Mouse (Mus musculus) forebrain, embryonic 13.5 days (tissue): ENCODE measurements at regions not wholly inside any gene's neighbourhood (a gene's known extent, or its start where the extent isn't known, plus 50 kb on each side); places are given as distances from the start of the nearest gene placed in this dataset.
A peak's percentile ranks its signal among the peaks of the same experiment; 100 is the strongest.

ENCODE experiments used
- ATAC-seq: fragments of 200-750 bp; cut with Nextera tagmentation; 2 replicates; pipeline ENCODE4 v1.8.0; 2017
- H3K27ac ChIP-seq: fragments of 300-500 bp; sonication (generic); 2 replicates; pipeline ENCODE4 v1.5.1; 2015; ENCODE audit warnings: inconsistent platforms, mild to moderate bottlenecking, moderate library complexity
- H3K27me3 ChIP-seq: fragments of 300-500 bp; sonication (generic); 2 replicates; pipeline ENCODE4 v1.6.1; 2015; ENCODE audit warnings: mild to moderate bottlenecking, inconsistent platforms
- H3K36me3 ChIP-seq: fragments of 300-500 bp; sonication (generic); 2 replicates; pipeline ENCODE4 v1.6.1; 2015; ENCODE audit warnings: mild to moderate bottlenecking, inconsistent platforms; ENCODE audit not compliant: poor library complexity, severe bottlenecking
- H3K4me1 ChIP-seq: fragments of 300-500 bp; sonication (generic); 2 replicates; pipeline ENCODE4 v1.6.1; 2015; ENCODE audit warnings: inconsistent platforms
- H3K4me2 ChIP-seq: fragments of 300-500 bp; sonication (generic); 2 replicates; pipeline ENCODE4 v1.6.1; 2015; ENCODE audit warnings: inconsistent platforms, mild to moderate bottlenecking, moderate library complexity
- H3K4me3 ChIP-seq: fragments of 300-500 bp; sonication (generic); 2 replicates; pipeline ENCODE4 v1.5.1; 2015; ENCODE audit warnings: mild to moderate bottlenecking, inconsistent platforms
- H3K9ac ChIP-seq: fragments of 300-500 bp; sonication (generic); 2 replicates; pipeline ENCODE4 v1.6.1; 2015; ENCODE audit warnings: mild to moderate bottlenecking, inconsistent platforms
- H3K9me3 ChIP-seq: fragments of 300-500 bp; sonication (generic); replicated peaks from 2 replicates; pipeline ENCODE4 v1.6.1; 2016; ENCODE audit warnings: inconsistent platforms
- whole genome bisulfite sequencing: fragments of 180-500 bp; shearing (Covaris S2); methylation state at CpG from one replicate; pipeline ENCODE4 v1.1.7; 2015; 5-methylcytosine and 5-hydroxymethylcytosine counted together

- no peak overlapping the region for H3K9ac ChIP-seq
- peak; percentile 16; the same call in 1 of the 2 replicates for ATAC-seq
- H3K27ac ChIP-seq, result no peak overlapping the region
- H3K4me1 ChIP-seq, result peaks cover 7% of the 10 kb centered on the region; the same call in 1 of the 2 replicates
- H3K4me2 ChIP-seq, result no peak overlapping the region
- WGBS, result 70% methylated on average over 6 of the region's 6 CpGs
- no peaks in the 10 kb centered on the region for H3K27me3 ChIP-seq
- no peak overlapping the region for H3K4me3 ChIP-seq
- H3K9me3 ChIP-seq, result peaks cover 15% of the 10 kb centered on the region
- no peaks in the 10 kb centered on the region for H3K36me3 ChIP-seq
Observed at GRCm38 (mm10) chr5:118388419-118388818, 143.4 kb downstream of the 2410131K14Rik start.

- Histone ChIP-seq H3K36me3 (no peaks in the 10 kb centered on the region), H3K4me1 (peaks cover 10% of the 10 kb centered on the region), H3K4me2 (no peak overlapping the region), H3K27me3 (no peaks in the 10 kb centered on the region), H3K9ac (no peak overlapping the region), H3K27ac (no peak overlapping the region), H3K9me3 (peaks cover 15% of the 10 kb centered on the region), H3K4me3 (no peak overlapping the region)
- ATAC-seq, result no peak
- 88% methylated on average over 7 of the region's 7 CpGs for WGBS
Observed at GRCm38 (mm10) chr5:118390691-118391373, 145.8 kb downstream of the 2410131K14Rik start.

GRCm38 (mm10) chr5:118392932-118393487 is 148.0 kb downstream of the 2410131K14Rik start:
- H3K36me3 ChIP-seq, result no peaks in the 10 kb centered on the region
- H3K9me3 ChIP-seq, result peaks cover 15% of the 10 kb centered on the region
- H3K4me2 ChIP-seq, result no peak overlapping the region
- no peak for ATAC-seq
- H3K27me3 ChIP-seq, result no peaks in the 10 kb centered on the region
- H3K4me3 ChIP-seq, result no peak overlapping the region
- no peak overlapping the region for H3K9ac ChIP-seq
- WGBS, result 87% methylated on average over 8 of the region's 8 CpGs
- H3K4me1 ChIP-seq, result peaks cover 18% of the 10 kb centered on the region
- H3K27ac ChIP-seq, result no peak overlapping the region

- Histone ChIP-seq H3K4me3 (no peak overlapping the region), H3K36me3 (no peaks in the 10 kb centered on the region), H3K4me1 (peaks cover 12% of the 10 kb centered on the region), H3K27me3 (no peaks in the 10 kb centered on the region), H3K9me3 (peaks cover 12% of the 10 kb centered on the region), H3K27ac (no peak overlapping the region), H3K9ac (no peak overlapping the region), H3K4me2 (no peak overlapping the region)
- no peak for ATAC-seq
- 60% methylated on average over 5 of the region's 5 CpGs for whole genome bisulfite sequencing
Observed at GRCm38 (mm10) chr5:118394051-118394450, 149.0 kb downstream of the 2410131K14Rik start.

- no peaks in the 10 kb centered on the region for H3K27me3 ChIP-seq
- 6% methylated on average over 28 of the region's 28 CpGs for WGBS
- no peaks in the 10 kb centered on the region for H3K9me3 ChIP-seq
- 0 out of 2 replicates have a peak overlapping the region, but pooled peaks have one; percentile 30 for H3K9ac ChIP-seq
- no peak overlapping the region for H3K27ac ChIP-seq
- peak; percentile 74; the same call in 1 of the 2 replicates for ATAC-seq
- H3K4me3 ChIP-seq, result peak overlapping the region; percentile 14
- peak overlapping the region; percentile 51 for H3K4me2 ChIP-seq
- peaks cover 12% of the 10 kb centered on the region for H3K4me1 ChIP-seq
- no peaks in the 10 kb centered on the region for H3K36me3 ChIP-seq
Observed at GRCm38 (mm10) chr5:118396004-118396725, 151.1 kb downstream of the 2410131K14Rik start.

GRCm38 (mm10) chr5:118400926-118401325 is 155.9 kb downstream of the 2410131K14Rik start:
- H3K9ac ChIP-seq, result no peak overlapping the region; the same call in 1 of the 2 replicates
- ATAC-seq, result no peak
- 54% methylated on average over 10 of the region's 10 CpGs for WGBS
- no peak overlapping the region for H3K27ac ChIP-seq
- H3K9me3 ChIP-seq, result peaks cover 7% of the 10 kb centered on the region
- no peaks in the 10 kb centered on the region for H3K27me3 ChIP-seq
- no peaks in the 10 kb centered on the region for H3K36me3 ChIP-seq
- peaks cover 8% of the 10 kb centered on the region for H3K4me1 ChIP-seq
- H3K4me3 ChIP-seq, result no peak overlapping the region
- H3K4me2 ChIP-seq, result no peak overlapping the region

GRCm38 (mm10) chr5:118404398-118404797 is 156.1 kb upstream of the Med13l start:
- peaks cover 7% of the 10 kb centered on the region for H3K9me3 ChIP-seq
- 87% methylated on average over 7 of the region's 7 CpGs for WGBS

GRCm38 (mm10) chr5:118405421-118405820 is 155.1 kb upstream of the Med13l start:
- Histone ChIP-seq H3K4me1 (peaks cover 6% of the 10 kb centered on the region), H3K9me3 (peaks cover 7% of the 10 kb centered on the region), H3K4me2 (no peak overlapping the region), H3K27ac (no peak overlapping the region), H3K27me3 (no peaks in the 10 kb centered on the region), H3K9ac (no peak overlapping the region), H3K4me3 (no peak overlapping the region), H3K36me3 (no peaks in the 10 kb centered on the region)
- 89% methylated on average over 3 of the region's 3 CpGs for WGBS
- no peak for ATAC-seq

More at GRCm38 (mm10) chr5:118404398-118404797, 156.1 kb upstream of the Med13l start:
- no peak for ATAC-seq
- Histone ChIP-seq H3K4me1 (peaks cover 6% of the 10 kb centered on the region), H3K4me3 (no peak overlapping the region), H3K27ac (no peak overlapping the region), H3K36me3 (no peaks in the 10 kb centered on the region), H3K4me2 (no peak overlapping the region), H3K9ac (no peak overlapping the region), H3K27me3 (no peaks in the 10 kb centered on the region)

GRCm38 (mm10) chr5:118407451-118407850 is 153.0 kb upstream of the Med13l start:
- no peak overlapping the region for H3K4me3 ChIP-seq
- no peak for ATAC-seq
- no peak overlapping the region for H3K4me2 ChIP-seq
- no peak overlapping the region for H3K27ac ChIP-seq
- no peak overlapping the region for H3K9ac ChIP-seq
- WGBS, result 25% methylated on average over 11 of the region's 11 CpGs
- H3K9me3 ChIP-seq, result peaks cover 7% of the 10 kb centered on the region
- no peaks in the 10 kb centered on the region for H3K36me3 ChIP-seq
- H3K4me1 ChIP-seq, result peaks cover 6% of the 10 kb centered on the region
- no peaks in the 10 kb centered on the region for H3K27me3 ChIP-seq

GRCm38 (mm10) chr5:118407973-118408372 is 152.5 kb upstream of the Med13l start:
- peaks cover 6% of the 10 kb centered on the region for H3K4me1 ChIP-seq
- H3K27ac ChIP-seq, result no peak overlapping the region
- H3K4me2 ChIP-seq, result no peak overlapping the region
- peaks cover 7% of the 10 kb centered on the region for H3K9me3 ChIP-seq
- H3K9ac ChIP-seq, result no peak overlapping the region
- no peaks in the 10 kb centered on the region for H3K36me3 ChIP-seq
- WGBS, result 56% methylated on average over 3 of the region's 3 CpGs
- H3K4me3 ChIP-seq, result no peak overlapping the region
- ATAC-seq, result no peak
- H3K27me3 ChIP-seq, result no peaks in the 10 kb centered on the region

- no peaks in the 10 kb centered on the region for H3K36me3 ChIP-seq
- H3K27ac ChIP-seq, result no peak overlapping the region
- peaks cover 6% of the 10 kb centered on the region for H3K4me1 ChIP-seq
- 86% methylated on average over 8 of the region's 8 CpGs for WGBS
- no peak overlapping the region for H3K9ac ChIP-seq
- no peak for ATAC-seq
- H3K27me3 ChIP-seq, result no peaks in the 10 kb centered on the region
- no peak overlapping the region for H3K4me3 ChIP-seq
- no peak overlapping the region for H3K4me2 ChIP-seq
- H3K9me3 ChIP-seq, result peaks cover 7% of the 10 kb centered on the region
Observed at GRCm38 (mm10) chr5:118408826-118409225, 151.7 kb upstream of the Med13l start.
